ENCODE assay signal across 22 mouse cellular contexts in the genomic region with DNA sequence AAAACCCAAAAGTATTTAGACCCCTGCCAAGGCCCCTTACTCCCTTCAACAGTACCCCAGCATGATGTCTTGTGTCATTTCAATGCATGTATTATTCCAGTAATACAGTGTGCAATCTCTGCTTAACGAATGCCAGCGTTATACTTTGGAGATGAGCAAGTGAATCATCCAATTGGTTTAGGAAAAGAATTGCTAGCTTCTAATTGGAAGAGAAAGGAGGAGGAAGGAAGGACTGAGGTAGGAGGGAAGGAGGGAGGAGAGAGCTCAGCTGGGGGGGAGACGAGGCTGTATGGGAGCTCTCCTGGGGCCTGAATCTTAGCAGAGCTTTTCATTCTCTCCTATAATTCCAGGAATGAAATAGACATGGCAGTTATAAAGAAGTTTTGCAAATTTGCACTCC. TPM values are rescaled to one million over a fixed set of nuclear protein-coding genes. Genes with fewer than 3 reads are reported as not detected.
A peak's percentile ranks its signal among the peaks of the same experiment; 100 is the strongest.
DNase-seq lines count a peak whose midpoint lies in the region; ATAC-seq and TF ChIP-seq lines count a peak whose summit lies in the region.
"Had no signal": no experiment of that assay in that cellular context is flagged by ENCODE, and none has a peak within 500 bp of the region (broad histone marks: within the 10 kb centered on the region; RNA-seq: fewer than 3 reads in every experiment).

No protein-coding gene starts in this region.

- DNase-seq in heart, embryonic 10.5 days (ENCODE audit: low spot score): no peak
- no peak for DNase-seq in heart, adult 11 months
- DNase-seq in hindbrain, postnatal 0 days (ENCODE audit: low spot score): no peak
- peak; percentile 35 for DNase-seq in brain, embryonic 14.5 days (ENCODE audit: low read depth)
- DNase-seq: adrenal gland, postnatal 14 days; cerebellum, adult 11 months; cerebellum, adult 8-10 months; cerebellum, postnatal 25 days; gastrocnemius, postnatal 36 days; heart, postnatal 14 days; kidney, adult 11 months; kidney, adult 9 months had no signal

- no peak overlapping the region for H3K4me3 ChIP-seq in forebrain, embryonic 16.5 days (replicated peaks; ENCODE audit: low read length)
- no peak overlapping the region for H3K4me3 ChIP-seq in forebrain, embryonic 13.5 days
- no peak overlapping the region for H3K4me3 ChIP-seq in heart, embryonic 10.5 days
- no peak overlapping the region for H3K4me3 ChIP-seq in hindbrain, postnatal 0 days (ENCODE audit: low read length)
- no peak overlapping the region for H3K4me3 ChIP-seq in hindbrain, embryonic 13.5 days
- H3K4me3 ChIP-seq: embryonic facial prominence, embryonic 13.5 days; heart, embryonic 15.5 days had no signal

- 6% methylated on average over 3 of the region's 3 CpGs for WGBS in forebrain, embryonic 16.5 days
- WGBS in forebrain, embryonic 13.5 days: 16% methylated on average over 3 of the region's 3 CpGs
- WGBS in heart, embryonic 10.5 days: 70% methylated on average over 3 of the region's 3 CpGs
- 33% methylated on average over 3 of the region's 3 CpGs for WGBS in hindbrain, postnatal 0 days
- WGBS in hindbrain, embryonic 13.5 days: 35% methylated on average over 3 of the region's 3 CpGs

- H3K4me1 ChIP-seq in forebrain, embryonic 16.5 days (replicated peaks; ENCODE audit: control insufficient read depth, insufficient read depth, low read length): no peaks in the 10 kb centered on the region
- H3K4me1 ChIP-seq in forebrain, embryonic 13.5 days: 0 out of 2 replicates have a peak, but pooled peaks cover 4% of the 10 kb centered on the region
- H3K4me1 ChIP-seq in heart, embryonic 10.5 days: peaks cover 10% of the 10 kb centered on the region; the same call in 1 of the 2 replicates
- no peaks in the 10 kb centered on the region for H3K4me1 ChIP-seq in hindbrain, postnatal 0 days (ENCODE audit: insufficient read depth, low read length)
- H3K4me1 ChIP-seq in hindbrain, embryonic 13.5 days (replicated peaks): no peaks in the 10 kb centered on the region
- H3K4me1 ChIP-seq: embryonic facial prominence, embryonic 13.5 days had no signal

- no peaks in the 10 kb centered on the region for H3K27me3 ChIP-seq in forebrain, embryonic 16.5 days (replicated peaks; ENCODE audit: control insufficient read depth, insufficient read depth, low read length)
- no peaks in the 10 kb centered on the region for H3K27me3 ChIP-seq in forebrain, embryonic 13.5 days
- no peaks in the 10 kb centered on the region for H3K27me3 ChIP-seq in heart, embryonic 10.5 days (ENCODE audit: insufficient read depth, poor library complexity, severe bottlenecking)
- no peaks in the 10 kb centered on the region for H3K27me3 ChIP-seq in hindbrain, postnatal 0 days (ENCODE audit: insufficient read depth, low read length)
- no peaks in the 10 kb centered on the region for H3K27me3 ChIP-seq in hindbrain, embryonic 13.5 days
- H3K27me3 ChIP-seq: CH12.LX; embryonic facial prominence, embryonic 13.5 days; heart, embryonic 15.5 days had no signal

- H3K4me2 ChIP-seq in forebrain, embryonic 16.5 days (ENCODE audit: low read length): no peak overlapping the region
- no peak overlapping the region for H3K4me2 ChIP-seq in forebrain, embryonic 13.5 days
- H3K4me2 ChIP-seq in hindbrain, postnatal 0 days (ENCODE audit: low read depth, low read length): peak overlapping the region; percentile 33; the same call in 1 of the 2 replicates
- H3K4me2 ChIP-seq in hindbrain, embryonic 13.5 days: no peak overlapping the region
- H3K4me2 ChIP-seq: embryonic facial prominence, embryonic 13.5 days; heart, embryonic 11.5 days; heart, embryonic 15.5 days had no signal

- H3K9ac ChIP-seq in forebrain, embryonic 16.5 days (replicated peaks; ENCODE audit: low read depth, low read length): no peak overlapping the region
- H3K9ac ChIP-seq in forebrain, embryonic 13.5 days: no peak overlapping the region
- no peak overlapping the region for H3K9ac ChIP-seq in hindbrain, postnatal 0 days (replicated peaks; ENCODE audit: low read length)
- H3K9ac ChIP-seq in hindbrain, embryonic 13.5 days: no peak overlapping the region
- H3K9ac ChIP-seq: embryonic facial prominence, embryonic 13.5 days; heart, embryonic 15.5 days had no signal

- no peaks in the 10 kb centered on the region for H3K36me3 ChIP-seq in forebrain, embryonic 16.5 days (ENCODE audit: control insufficient read depth, insufficient read depth)
- H3K36me3 ChIP-seq in forebrain, embryonic 13.5 days (ENCODE audit: poor library complexity, severe bottlenecking): no peaks in the 10 kb centered on the region
- H3K36me3 ChIP-seq in heart, embryonic 10.5 days: no peaks in the 10 kb centered on the region
- no peaks in the 10 kb centered on the region for H3K36me3 ChIP-seq in hindbrain, postnatal 0 days (ENCODE audit: insufficient read depth, low read length)
- no peaks in the 10 kb centered on the region for H3K36me3 ChIP-seq in hindbrain, embryonic 13.5 days
- H3K36me3 ChIP-seq: embryonic facial prominence, embryonic 13.5 days; heart, embryonic 15.5 days had no signal

- TF ChIP-seq POLR2A in brain, embryonic 14.5 days (IDR thresholded peaks at IDR 0.05; ENCODE audit: borderline replicate concordance, extremely low read depth, insufficient read depth, insufficient read length, poor library complexity, severe bottlenecking): no peak

- no peaks in the 10 kb centered on the region for H3K9me3 ChIP-seq in forebrain, embryonic 16.5 days (ENCODE audit: control insufficient read depth, low read length)
- no peaks in the 10 kb centered on the region for H3K9me3 ChIP-seq in forebrain, embryonic 13.5 days (replicated peaks)
- H3K9me3 ChIP-seq in heart, embryonic 10.5 days: no peaks in the 10 kb centered on the region
- no peaks in the 10 kb centered on the region for H3K9me3 ChIP-seq in hindbrain, postnatal 0 days (ENCODE audit: low read length)
- no peaks in the 10 kb centered on the region for H3K9me3 ChIP-seq in hindbrain, embryonic 13.5 days
- H3K9me3 ChIP-seq: embryonic facial prominence, embryonic 13.5 days; heart, embryonic 15.5 days had no signal

- peak; percentile 43; the same call in 1 of the 2 replicates for ATAC-seq in forebrain, embryonic 16.5 days
- ATAC-seq in forebrain, embryonic 13.5 days: no peak
- peak; percentile 80 for ATAC-seq in hindbrain, postnatal 0 days
- no peak for ATAC-seq in hindbrain, embryonic 13.5 days (ENCODE audit: low FRiP score)
- ATAC-seq: activated CD4-positive, CD25-positive, alpha-beta regulatory T cell, adult 4 months; Patski had no signal

- no peak for TF ChIP-seq CTCF in hindbrain, postnatal 0 days (IDR thresholded peaks at IDR 0.05; ENCODE audit: low read depth)
- no peak for TF ChIP-seq CTCF in brain, embryonic 14.5 days (IDR thresholded peaks at IDR 0.05; ENCODE audit: borderline replicate concordance, extremely low read depth, insufficient read depth, insufficient read length)

- H3K27ac ChIP-seq in forebrain, embryonic 16.5 days (ENCODE audit: low read length): no peak overlapping the region
- no peak overlapping the region for H3K27ac ChIP-seq in forebrain, embryonic 13.5 days
- 0 out of 2 replicates have a peak overlapping the region, but pooled peaks have one; percentile 29 for H3K27ac ChIP-seq in heart, embryonic 10.5 days
- no peak overlapping the region for H3K27ac ChIP-seq in hindbrain, postnatal 0 days
- no peak overlapping the region for H3K27ac ChIP-seq in hindbrain, embryonic 13.5 days
- H3K27ac ChIP-seq: embryonic facial prominence, embryonic 13.5 days; heart, embryonic 15.5 days; kidney, postnatal 0 days had no signal

RNA-seq across cellular contexts. Expression of a gene that starts 49.0 kb away (rescaled TPM):
- 47.2 and 49.7 TPM in 2 replicates for polyA plus RNA-seq in forebrain, embryonic 16.5 days (2015; fragmentation: Nextera tagmentation; extraction: Ambion mirVana)
- polyA plus RNA-seq in forebrain, embryonic 13.5 days (2015; fragmentation: Nextera tagmentation; extraction: Ambion mirVana): 44.5 and 46.6 TPM in 2 replicates
- polyA plus RNA-seq in heart, embryonic 10.5 days (2016; fragmentation: Nextera tagmentation; extraction: Ambion mirVana): 51.2 and 60.2 TPM in 2 replicates
- 22.5 and 28.3 TPM in 2 replicates for total RNA-seq in hindbrain, postnatal 0 days (2014; rRNA removed)
- polyA plus RNA-seq in hindbrain, postnatal 0 days (2015; fragmentation: Nextera tagmentation; extraction: Ambion mirVana): 23.1 and 23.4 TPM in 2 replicates
- 41.6 and 43.7 TPM in 2 replicates for polyA plus RNA-seq in hindbrain, embryonic 13.5 days (2015; fragmentation: Nextera tagmentation; extraction: Ambion mirVana)
- polyA plus RNA-seq in brain, embryonic 14.5 days (2012; rRNA removed): 49.6 and 52.7 TPM in 2 replicates

RNA-seq across cellular contexts. Expression of a gene that starts 58.3 kb away (rescaled TPM):
- 15.7 and 17.0 TPM in 2 replicates for polyA plus RNA-seq in forebrain, embryonic 16.5 days (2015; fragmentation: Nextera tagmentation; extraction: Ambion mirVana)
- polyA plus RNA-seq in forebrain, embryonic 13.5 days (2015; fragmentation: Nextera tagmentation; extraction: Ambion mirVana): 9.9 and 10.2 TPM in 2 replicates
- polyA plus RNA-seq in heart, embryonic 10.5 days (2016; fragmentation: Nextera tagmentation; extraction: Ambion mirVana): 18.4 and 18.5 TPM in 2 replicates
- total RNA-seq in hindbrain, postnatal 0 days (2014; rRNA removed): 58.2 and 63.7 TPM in 2 replicates
- 9.8 and 10.0 TPM in 2 replicates for polyA plus RNA-seq in hindbrain, postnatal 0 days (2015; fragmentation: Nextera tagmentation; extraction: Ambion mirVana)
- polyA plus RNA-seq in hindbrain, embryonic 13.5 days (2015; fragmentation: Nextera tagmentation; extraction: Ambion mirVana): 11.7 and 11.8 TPM in 2 replicates
- 18.7 and 21.4 TPM in 2 replicates for polyA plus RNA-seq in brain, embryonic 14.5 days (2012; rRNA removed)

Comparison
In these comparisons a context has a peak if more than half of its experiments do, and no peak if none do; other contexts are left out.
1. ATAC-seq: peak in forebrain, embryonic 16.5 days (single experiment) and hindbrain, postnatal 0 days (single experiment); none in forebrain, embryonic 13.5 days (single experiment) and hindbrain, embryonic 13.5 days (single experiment).